Mouse (Mus musculus) megakaryocyte, adult 5-6 weeks (primary cell): Measurements from ENCODE around the gene Jazf1. TPM values are rescaled to one million over a fixed set of nuclear protein-coding genes. Genes with fewer than 3 reads are reported as not detected.

Source experiments
- ATAC-seq: 2 replicates; pipeline ENCODE4 v1.8.0; 2016; ENCODE audit warnings: mild to moderate bottlenecking, inconsistent platforms; ENCODE audit not compliant: poor library complexity, severe bottlenecking
- total RNA-seq, 2 experiments: library from RNA; stranded (forward) in 1 of 2; stranded (reverse) in 1 of 2; fragments of 153-499, 151-499 nt in 1 of 2; fragments of 221-1000, 200-1000 nt in 1 of 2; gene quantifications; 2 replicates each; pipeline versions ENCODE4 v1.2.3 to v1.2.4; 2015 to 2017

The Jazf1 gene
- total RNA-seq, 2 experiments from 2014 or later, result 2.2 to 4.3 TPM

- ATAC-seq, result peak; percentile 14
Observed at GRCm38 (mm10) chr6:52860713-52861112, 207.7 kb downstream of the Jazf1 start.

DNA sequence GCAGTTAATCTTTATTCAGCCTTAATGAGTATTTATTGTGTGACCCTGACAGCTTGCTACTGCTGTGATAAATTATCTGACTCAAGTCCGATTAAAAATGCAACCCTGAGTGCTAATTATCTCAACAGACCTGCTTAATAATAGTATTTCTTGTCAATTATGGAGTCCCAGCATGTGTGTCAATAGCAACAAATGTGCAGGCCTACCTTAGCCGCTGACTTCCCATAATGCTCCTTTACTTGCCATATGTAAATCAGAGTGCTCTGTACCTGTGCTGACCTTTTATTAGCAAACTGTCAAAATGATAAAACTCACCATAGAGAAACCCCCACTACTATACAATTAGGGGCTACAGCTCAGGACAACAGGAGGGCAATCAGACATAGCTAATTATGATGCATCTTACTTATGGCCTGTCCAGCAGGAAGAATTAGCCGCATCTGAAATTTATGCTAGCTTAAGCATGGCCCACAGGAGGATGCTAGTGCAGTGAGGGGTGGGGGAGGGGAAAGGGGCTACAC, 209.5 kb downstream of the Jazf1 start:
- ATAC-seq, result no peak

GRCm38 (mm10) chr6:52852404-52853107, 215.9 kb downstream of the Jazf1 start:
- no peak for ATAC-seq

DNA sequence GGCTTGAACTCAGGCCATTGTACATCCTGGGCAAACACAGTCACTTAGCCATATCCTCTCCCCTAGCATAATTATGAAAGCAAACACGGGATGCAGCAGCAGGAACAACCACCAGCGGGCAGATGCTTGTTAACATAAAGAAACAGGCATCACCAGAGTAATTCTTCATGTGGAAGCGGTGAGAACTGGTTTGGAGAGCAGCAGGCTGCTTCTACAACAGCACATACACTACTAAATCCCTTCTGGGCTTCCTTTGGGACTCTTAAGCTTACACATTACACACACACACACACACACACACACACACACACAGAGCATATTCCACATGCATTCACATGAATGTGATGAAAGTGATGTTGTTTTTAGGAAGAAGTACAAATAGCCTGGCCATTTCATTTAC, 216.5 kb downstream of the Jazf1 start:
- ATAC-seq, result no peak

- no peak for ATAC-seq
Observed at GRCm38 (mm10) chr6:52851019-52851418, 217.4 kb downstream of the Jazf1 start.

DNA sequence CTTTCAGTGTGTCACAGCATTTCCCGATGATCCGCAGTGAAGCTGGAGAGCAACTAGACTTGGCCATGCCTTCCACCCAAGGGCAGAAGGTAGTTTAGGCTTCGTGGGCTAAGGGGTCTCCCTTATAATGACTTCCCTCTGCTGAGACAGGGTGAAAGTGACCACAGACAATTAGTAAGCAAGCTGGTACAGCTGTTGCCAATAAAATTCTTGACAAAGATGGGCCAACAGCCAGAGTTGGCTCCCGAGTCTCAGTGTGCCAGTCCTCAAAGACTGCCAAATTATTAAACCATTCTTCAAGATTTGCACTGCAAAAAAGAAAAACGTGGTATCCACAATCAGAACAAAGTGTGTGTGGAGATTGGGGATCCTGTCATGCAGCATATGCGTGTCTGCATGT, 220.2 kb downstream of the Jazf1 start:
- no peak for ATAC-seq

DNA sequence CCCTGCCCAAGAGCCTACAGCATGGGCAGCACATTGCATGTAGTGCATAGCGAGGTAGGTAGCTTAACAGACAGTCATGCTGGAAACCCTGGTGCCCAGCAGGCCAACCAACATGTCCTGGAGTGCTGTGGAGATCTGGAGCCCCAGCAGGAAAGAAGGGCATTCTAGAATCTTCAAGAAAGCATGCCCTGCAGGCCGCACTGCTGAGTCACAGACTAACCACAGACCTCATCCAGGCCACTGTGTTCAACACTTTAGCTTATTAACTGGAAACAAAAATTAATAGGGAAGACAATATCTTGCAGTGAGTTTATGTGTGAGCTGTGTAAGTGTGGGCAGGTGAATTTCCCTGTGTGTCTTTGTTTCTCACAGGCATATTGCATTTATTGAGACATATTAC, 222.1 kb downstream of the Jazf1 start:
- ATAC-seq, result peak; percentile 31; the same call in 1 of the 2 replicates

DNA sequence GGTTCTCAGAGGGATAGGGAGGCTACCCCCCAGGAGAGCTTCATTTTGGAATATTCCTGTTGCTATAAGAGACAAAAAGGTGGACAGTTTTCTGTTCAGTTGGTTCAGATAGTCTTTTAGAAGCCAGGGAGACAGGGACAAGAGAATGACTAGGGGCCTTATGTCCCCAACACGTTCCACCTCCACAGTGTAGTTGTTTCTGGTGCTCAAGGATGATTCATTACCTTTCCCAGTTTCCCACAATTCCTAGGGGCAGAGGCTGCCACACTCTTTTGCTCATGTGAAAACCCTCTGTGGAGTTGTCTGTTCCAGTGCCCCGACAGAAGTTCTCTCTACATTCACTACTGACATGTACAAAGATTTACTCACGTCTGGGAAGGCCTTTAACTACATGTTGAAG, 223.7 kb downstream of the Jazf1 start:
- no peak for ATAC-seq

GRCm38 (mm10) chr6:52843027-52843426, 225.4 kb downstream of the Jazf1 start:
- ATAC-seq, result peak; percentile 25

DNA sequence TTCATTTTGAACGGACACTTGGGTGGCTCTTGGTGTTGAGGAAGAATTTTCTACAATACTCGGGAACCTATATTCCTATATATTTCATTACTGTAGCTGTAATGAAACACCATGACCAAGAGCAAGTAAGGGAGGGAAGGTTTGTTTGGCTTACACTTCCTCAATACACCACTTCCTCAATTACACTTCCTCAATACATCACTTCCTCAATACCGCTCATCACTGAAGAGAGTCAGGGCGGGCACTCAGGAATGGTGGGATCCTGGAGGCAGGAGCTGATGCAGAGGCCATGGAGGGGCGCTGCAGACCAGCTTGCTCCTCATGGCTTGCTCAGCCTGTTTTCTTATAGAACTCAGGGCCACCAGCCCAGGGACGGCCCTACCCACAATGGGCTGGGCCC, 225.8 kb downstream of the Jazf1 start:
- ATAC-seq, result peak; percentile 89

- ATAC-seq, result no peak
Observed at GRCm38 (mm10) chr6:52841611-52842010, 226.8 kb downstream of the Jazf1 start.

GRCm38 (mm10) chr6:52840589-52841044, 227.8 kb downstream of the Jazf1 start:
- no peak for ATAC-seq

DNA sequence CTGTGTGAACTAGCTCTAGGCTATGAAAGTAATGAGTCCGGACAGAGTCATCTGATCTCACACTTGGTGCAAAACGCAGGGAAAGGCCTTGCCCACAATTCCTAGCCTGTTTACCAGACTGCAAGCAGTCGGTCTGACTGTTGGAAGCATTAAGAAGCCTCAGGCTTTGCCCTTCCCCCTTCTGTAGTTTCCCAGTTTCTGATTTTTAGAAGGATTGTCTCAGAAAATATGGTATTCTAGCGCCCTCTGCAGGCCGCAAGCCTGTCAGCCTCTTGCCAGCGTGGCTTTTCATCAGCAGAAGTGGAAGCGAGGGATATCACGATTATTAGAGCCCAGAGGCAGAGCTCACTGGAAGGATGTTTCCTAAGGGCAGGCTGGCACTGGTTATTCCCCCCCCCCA, 229.7 kb downstream of the Jazf1 start:
- ATAC-seq, result peak; percentile 58

DNA sequence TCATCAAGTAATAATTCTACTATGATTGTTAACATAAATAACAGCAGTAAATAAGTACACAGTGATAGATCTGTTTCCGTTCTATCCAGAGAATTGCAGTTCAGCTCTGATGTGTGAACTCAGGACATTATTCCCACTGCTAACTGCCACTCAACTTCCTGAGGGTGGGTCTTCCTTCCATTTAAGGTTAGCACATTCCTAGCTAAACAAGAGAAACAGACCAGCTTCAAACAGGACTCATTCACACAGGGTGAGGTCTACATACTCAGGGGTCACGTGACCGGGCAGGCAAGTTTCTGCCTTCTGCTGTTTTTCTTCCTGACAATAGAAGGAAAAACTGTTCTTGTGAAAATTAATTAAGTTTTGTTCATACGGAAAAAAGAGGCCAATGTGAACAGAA, 230.6 kb downstream of the Jazf1 start:
- no peak for ATAC-seq

DNA sequence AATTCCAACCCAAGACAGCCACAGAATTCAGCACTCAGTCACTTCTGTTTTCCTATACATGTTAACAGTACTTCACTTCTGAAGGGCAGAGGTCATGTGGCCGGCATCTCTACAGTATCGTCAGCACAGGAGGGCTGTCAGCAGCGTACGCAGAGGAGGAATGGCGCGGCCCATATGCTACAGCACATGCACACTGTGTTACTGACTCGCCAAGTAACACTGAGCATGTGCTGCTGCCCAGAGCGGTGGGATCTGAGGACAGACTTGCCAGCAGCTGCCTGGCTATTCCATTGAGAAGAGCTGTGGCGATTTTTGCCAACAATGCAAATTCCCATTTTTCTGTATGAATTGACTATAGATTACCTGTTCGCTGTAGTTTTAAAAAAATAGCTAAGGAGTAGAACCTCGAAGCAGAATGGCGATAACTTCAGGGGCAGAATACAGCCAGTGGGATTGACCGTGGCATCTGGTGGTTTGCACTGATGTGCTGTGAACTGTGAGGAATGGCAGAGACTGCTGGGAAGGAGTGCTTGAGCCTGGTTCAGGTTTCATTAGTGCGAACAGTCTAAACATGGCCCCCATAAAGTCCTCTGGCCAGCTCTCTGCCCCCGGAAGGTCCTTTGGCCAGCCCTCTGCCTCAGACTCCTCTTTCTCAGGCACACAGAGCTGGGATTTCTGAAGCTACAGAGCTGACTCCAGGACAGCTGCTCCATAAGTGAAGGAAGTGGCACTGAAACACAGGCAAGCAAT, 232.1 kb downstream of the Jazf1 start:
- no peak for ATAC-seq

GRCm38 (mm10) chr6:52827752-52828277, 240.6 kb downstream of the Jazf1 start:
- no peak for ATAC-seq

- ATAC-seq, result peak; percentile 94
Observed at GRCm38 (mm10) chr6:52825535-52825934, 242.9 kb downstream of the Jazf1 start.

DNA sequence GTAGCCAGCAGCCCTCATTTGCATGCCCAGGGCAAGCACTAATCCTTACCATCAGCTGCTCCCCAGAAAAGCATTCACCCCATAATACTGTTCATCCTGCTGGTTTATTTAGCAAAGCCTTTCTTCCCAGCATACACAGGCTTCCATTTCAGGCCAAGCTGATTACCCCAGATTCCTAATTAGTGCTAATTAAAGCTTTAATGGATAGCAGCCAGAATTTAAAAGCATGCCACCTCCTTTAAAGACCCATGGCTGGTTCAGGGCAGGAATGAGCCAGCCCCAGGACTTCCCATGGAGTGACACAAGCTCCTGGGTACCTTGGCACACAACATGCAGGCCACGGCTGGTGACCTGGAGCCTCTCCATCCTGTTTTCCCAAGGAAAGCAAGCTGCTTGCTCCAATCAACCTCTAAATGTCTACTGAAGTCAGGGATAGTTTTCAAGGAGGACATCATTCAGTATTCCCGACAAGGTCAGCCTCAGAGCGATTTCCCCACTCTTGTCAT, 243.4 kb downstream of the Jazf1 start:
- ATAC-seq, result no peak

DNA sequence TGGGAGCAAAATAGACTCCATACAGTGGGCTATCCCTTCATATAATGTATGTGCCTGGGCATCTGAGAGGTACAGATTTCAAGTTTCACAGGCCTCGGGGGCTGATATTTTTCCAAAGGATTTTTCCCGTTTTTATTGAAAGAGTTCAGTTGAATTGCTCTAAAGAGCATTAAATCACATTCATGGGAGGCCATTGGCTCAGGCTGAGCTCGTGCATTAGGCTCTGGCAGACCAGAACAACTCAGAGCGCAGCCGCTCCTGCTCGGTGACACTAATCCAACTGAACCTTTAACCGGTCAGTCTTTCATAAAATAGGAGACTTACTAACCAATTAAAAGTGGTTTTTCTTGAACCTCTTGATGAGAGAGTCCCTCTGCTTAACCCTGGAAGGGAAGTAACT, 245.4 kb downstream of the Jazf1 start:
- ATAC-seq, result no peak

GRCm38 (mm10) chr6:52822625-52823024, 245.8 kb downstream of the Jazf1 start:
- ATAC-seq, result no peak

DNA sequence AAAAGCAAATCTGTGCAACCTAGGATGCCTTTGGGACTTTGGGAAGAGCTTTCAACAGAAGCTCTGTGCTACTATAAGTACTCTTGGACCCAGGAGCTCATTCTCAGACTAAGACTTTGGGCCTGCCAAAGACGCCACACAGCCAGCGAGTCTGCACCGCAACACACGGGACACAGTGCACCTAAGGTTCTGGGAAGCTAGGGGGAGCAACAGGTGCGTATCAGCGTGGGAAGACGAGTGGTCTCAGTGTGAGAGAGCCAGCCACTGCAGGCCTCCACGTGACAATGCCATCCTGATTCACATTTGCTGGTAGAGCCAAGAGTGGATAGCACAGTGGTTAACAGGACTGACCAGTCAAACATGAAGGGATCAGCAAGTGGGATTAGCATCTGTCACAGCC, 249.1 kb downstream of the Jazf1 start:
- ATAC-seq, result no peak

DNA sequence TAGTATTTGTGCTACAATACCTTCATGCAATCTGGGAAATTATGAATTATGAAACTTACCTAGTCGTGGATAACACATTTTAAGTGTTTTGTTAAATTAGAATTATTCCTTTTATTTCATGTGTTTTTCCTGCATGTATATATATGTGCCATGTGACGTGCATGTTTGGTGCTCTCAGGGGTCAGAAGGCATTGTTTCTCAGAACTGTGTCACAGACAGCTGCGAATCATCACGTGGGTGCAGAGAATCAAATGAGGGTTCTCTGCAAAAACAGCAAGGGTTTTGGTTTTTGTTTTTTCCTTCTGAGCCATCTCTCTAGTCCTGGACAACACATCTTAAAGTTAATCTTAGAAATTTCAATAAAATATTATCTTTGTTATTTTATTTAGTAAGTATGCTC, 250.4 kb downstream of the Jazf1 start:
- ATAC-seq, result no peak
